Mouse (Mus musculus): ENCODE results near the gene Ikbke. TPM values are rescaled to one million over a fixed set of nuclear protein-coding genes. Genes with fewer than 3 reads are reported as not detected.

Ikbke gene
- total RNA-seq (2015; ENCODE audit: low replicate concordance) (6.3 and 6.5 TPM in 2 replicates), total RNA-seq (2017; ENCODE audit: low replicate concordance) (5.2 and 7.0 TPM in 2 replicates)

DNA sequence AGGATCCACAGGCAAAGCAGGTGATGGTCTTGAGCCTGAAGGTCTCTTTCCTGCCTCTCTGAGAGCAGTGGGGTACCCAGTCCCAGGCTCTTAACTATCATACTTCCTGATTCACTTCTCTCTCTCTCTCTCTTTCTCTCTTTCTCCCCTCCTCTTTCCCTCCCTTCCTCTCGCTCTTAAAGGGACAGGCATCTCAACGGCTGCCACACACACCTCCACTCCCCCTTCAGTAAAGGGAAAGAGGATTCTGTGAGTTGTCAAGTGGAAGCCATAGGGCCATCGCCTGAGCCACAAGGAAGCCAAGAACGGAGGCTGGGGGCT is at the start of gene Ikbke:
TSS of gene Ikbke (minus strand) at position 151 of the 321 bp plus-strand sequence.
- ATAC-seq (replicated peaks; ENCODE audit: low FRiP score, poor library complexity, severe bottlenecking) = no peak

- ATAC-seq (replicated peaks; ENCODE audit: low FRiP score, poor library complexity, severe bottlenecking) = peak; percentile 55; the same call in 1 of the 2 replicates
Measured at GRCm38 (mm10) chr1:131329093-131329492, 49.7 kb upstream of the Ikbke start.

DNA sequence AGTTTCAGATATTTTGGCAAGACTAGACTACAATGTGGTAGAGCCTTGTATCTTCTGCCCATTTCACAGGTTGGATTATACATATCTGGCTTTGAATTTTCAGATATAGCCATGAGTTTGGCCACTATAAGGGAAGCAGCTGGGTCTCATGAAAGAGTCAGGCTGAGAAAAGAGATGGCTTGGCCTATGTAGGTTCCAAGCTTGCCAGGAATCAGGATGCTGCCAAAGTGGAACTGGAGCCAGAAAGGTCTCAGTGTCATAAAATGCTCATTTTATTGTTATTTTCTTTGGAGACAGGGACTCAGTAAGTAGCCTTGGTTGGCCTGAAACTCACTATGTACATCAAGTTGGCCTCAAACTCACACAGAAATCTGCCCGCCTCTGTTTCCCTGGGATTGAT is 47.8 kb upstream of the Ikbke start:
- no peak for ATAC-seq (replicated peaks; ENCODE audit: low FRiP score, poor library complexity, severe bottlenecking)

DNA sequence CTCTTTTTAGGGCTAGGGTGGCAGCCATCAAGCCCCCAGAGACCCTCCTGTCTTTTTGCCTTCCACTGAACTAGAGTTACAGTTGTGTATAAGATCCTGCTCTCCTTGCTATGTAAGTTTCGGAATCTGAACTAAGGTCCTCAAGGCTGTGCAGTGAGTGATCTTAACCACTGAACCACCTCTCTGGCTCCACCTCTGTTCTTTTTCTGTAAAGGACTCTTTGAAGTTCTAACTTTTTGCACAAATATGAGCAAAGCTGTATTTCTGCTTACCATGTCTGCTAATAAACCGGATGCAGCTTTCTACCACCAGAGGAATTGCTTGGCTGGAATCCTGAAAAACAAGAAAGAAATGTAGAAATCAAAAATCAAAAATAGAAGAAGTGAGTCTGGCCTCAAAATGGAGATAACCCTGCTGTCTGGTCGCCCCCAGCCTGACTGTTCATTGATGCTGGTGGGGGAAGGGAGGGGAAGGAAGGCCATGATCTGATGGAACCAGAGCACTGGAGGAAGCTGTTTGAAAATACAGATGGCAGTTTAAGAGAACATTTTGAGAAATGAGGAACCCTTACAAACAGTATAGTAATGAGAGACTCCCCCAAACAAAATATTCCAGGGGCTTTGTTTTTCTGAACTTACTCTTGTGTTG is 45.5 kb upstream of the Ikbke start:
- ATAC-seq (replicated peaks; ENCODE audit: low FRiP score, poor library complexity, severe bottlenecking) = no peak

DNA sequence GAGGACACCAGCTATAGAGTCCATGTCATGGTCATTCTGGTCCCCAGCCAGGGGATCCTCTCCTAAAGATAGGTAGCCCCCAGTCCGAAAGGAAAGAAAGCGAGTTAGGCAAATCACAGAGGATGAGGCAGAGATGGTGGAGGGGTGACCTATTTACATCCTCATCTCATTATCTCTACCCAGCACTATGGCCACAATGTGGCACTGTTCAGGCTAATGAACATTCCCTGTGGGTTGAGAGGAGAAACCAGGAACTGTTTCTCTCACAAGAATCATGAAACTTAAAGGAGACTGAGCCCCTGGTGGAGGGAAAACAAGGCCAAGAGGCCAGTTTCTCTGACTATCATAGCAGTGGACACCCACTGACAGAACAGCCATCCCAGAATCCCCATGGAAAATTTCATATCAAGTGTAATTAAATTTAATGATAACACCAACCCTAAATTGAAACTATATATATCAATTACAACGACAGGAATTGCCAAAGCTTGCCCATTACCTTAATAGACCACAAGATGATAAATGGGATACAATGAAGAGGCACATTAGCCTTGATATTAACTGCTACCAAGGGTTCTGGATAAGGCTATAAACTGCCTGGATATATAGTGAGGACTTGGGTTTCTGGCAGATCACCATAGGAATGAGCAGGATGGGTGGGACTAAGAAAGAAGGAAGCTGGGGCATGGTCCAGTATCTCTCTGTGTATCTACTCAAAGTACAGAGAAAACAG is 40.4 kb upstream of the Ikbke start:
- ATAC-seq (replicated peaks; ENCODE audit: low FRiP score, poor library complexity, severe bottlenecking) = no peak

DNA sequence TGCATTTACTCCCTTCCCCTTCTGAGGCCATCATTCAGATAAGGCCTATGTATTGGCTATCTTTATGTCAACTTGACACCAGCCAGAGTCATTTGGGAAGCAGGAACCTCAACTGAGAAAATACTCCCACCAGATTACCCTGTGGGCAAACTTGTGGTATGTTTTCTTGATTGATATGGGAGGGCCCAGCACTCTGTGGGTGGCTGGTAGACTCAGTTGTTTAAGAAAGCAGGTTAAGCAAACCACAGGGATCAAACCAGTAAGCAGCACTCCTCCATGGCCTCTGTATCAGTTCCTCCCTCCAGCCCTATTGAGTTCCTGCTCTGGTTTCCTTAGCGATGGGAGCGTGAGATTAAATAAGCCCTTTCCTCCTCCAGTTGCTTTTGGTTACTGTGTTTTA is 39.0 kb upstream of the Ikbke start:
- ATAC-seq (replicated peaks; ENCODE audit: low FRiP score, poor library complexity, severe bottlenecking) = no peak

DNA sequence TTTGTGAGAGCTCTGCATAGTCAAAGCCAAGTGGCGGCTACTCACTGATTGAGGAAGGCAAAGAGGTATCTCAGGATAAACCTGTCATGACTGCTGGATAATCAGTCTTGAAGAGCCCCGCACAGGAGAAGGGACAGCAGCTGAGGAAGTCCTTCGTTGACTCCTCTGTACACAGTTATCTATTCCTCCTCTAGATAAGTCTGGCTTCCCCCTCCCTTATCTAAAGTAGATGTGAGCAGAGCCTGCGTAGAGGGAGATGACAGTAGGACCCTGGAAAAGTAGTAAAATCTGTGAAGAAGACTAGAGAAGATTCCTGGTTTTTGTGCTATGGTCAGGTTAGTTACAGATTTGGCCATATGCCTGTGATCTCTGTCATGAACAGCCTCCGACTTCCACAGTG is 38.2 kb upstream of the Ikbke start:
- no peak for ATAC-seq (replicated peaks; ENCODE audit: low FRiP score, poor library complexity, severe bottlenecking)

GRCm38 (mm10) chr1:131311284-131311683 is 31.9 kb upstream of the Ikbke start:
- ATAC-seq (replicated peaks; ENCODE audit: low FRiP score, poor library complexity, severe bottlenecking) = no peak

DNA sequence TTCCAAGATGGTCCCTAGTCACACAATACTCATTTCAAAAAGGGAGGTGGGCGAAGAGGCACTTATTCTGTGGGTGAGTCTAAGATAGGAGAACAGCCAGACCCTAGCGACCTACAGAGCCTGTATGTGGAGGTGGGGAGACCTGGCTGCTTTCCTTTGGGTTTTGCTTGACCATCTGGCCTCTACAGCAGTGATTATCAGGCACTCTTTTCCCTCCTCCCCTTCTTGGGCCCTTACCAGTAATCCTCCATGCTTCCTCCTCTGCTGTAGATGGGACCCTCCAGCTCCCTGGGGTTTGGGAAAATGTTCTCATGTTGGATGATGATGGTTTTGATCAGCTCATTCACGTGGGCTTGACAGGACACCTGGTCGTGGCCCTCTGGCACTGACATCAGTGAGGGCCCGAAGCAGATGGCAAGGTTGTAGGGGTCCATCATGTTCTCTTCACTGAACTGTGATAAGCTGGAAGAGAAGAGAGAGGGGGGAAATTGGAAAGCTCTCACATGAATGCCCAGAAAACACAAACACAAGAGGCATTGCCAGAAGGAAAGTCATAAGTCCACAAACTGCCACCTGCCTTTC is 30.9 kb upstream of the Ikbke start:
- ATAC-seq (replicated peaks; ENCODE audit: low FRiP score, poor library complexity, severe bottlenecking) = no peak

GRCm38 (mm10) chr1:131300750-131301149 is 21.3 kb upstream of the Ikbke start:
- ATAC-seq (replicated peaks; ENCODE audit: low FRiP score, poor library complexity, severe bottlenecking) = no peak

DNA sequence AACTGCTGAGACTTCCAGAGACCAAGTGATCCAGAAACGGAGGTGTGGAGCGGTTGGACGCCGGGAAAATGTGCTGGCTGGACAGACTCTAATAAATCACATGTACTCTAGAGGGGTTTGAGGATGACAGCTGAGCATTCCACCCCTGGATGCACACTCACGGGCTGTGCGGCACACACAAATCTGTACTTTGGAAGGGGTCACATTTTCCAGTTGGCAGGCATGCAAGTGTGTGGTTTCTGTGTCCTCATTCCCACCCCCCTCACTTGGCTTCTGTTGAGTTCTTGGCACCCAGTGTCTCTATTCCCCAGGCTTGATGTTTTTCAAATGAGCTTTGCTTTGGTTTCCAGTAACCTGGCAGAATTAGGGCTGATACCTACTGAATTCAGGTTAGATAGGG is 20.4 kb upstream of the Ikbke start:
- ATAC-seq (replicated peaks; ENCODE audit: low FRiP score, poor library complexity, severe bottlenecking) = no peak

DNA sequence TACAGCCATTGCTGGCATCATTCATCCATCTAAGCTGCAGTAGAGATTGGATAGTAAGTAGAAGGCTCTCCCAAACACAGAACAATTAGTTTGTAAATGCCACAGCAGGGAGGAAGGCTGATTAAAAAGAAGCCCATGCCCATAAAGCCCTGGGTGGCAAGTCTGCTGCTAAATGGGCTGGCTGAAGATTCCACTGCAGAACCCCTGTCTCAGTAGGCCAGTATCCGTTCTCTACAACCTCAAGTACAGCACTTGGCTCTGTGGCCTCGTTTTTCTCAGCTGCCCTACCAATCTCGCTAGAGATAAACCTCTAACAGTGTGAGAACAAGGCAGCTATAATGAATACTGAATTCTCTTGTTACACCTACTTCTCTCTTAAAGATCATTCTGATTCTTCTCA is 19.8 kb upstream of the Ikbke start:
- ATAC-seq (replicated peaks; ENCODE audit: low FRiP score, poor library complexity, severe bottlenecking) = no peak

DNA sequence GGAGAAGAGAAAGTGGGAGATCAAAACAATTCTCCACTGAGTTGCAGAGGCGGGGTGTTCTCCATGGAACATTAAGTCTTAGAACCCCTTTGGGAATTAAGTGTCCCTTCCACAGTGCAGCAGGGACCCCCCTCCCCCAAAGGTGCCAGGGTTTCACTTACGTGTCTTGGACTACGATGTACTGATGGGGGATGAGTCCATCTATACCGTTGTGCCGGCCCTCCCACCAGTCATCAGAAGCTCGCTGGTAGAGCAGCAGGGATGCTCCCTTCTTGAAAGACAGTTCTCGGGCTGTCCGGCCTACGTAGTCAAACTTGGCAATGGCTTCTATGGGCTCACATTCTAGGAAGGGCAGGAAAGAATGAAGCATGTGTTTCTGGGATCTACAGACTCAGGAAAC is 18.8 kb upstream of the Ikbke start:
- no peak for ATAC-seq (replicated peaks; ENCODE audit: low FRiP score, poor library complexity, severe bottlenecking)

- ATAC-seq (replicated peaks; ENCODE audit: low FRiP score, poor library complexity, severe bottlenecking) = no peak
Measured at GRCm38 (mm10) chr1:131296726-131297125, 17.3 kb upstream of the Ikbke start.

DNA sequence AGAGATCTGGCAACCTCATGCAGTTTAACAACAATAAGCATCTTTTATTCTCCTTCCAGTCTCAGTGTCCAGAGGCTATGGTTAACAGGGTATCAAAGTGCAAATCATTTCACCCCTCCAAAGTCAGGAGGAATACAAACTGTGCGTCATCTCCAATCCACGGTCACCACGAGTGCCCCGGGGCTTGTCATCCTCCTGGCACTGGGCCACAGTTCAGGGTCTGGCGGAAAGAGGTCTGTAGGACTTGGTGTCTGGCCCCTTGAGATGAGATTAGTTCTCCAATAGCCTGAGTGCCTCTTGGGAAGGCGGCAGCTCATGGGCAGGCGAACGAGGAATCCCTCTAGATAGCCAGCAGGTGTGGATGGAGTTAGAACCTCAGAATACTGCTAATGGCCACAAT is 15.8 kb upstream of the Ikbke start:
- no peak for ATAC-seq (replicated peaks; ENCODE audit: low FRiP score, poor library complexity, severe bottlenecking)

DNA sequence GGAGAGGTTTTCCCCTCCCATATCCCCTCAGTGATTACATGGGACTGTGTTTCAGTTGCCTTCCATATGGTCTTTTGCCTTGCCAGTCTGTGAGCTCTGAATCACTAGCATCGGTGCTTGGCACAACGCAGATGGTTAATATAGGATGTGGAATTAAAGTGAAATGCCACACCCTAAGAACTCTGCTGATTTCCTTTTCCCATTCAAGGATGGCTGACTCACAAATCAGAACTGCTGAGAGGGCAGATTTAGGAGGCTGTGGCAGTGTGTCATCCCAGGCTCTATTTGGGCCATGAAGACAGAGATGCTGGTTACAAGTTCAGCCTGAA is 14.5 kb upstream of the Ikbke start:
- no peak for ATAC-seq (replicated peaks; ENCODE audit: low FRiP score, poor library complexity, severe bottlenecking)

DNA sequence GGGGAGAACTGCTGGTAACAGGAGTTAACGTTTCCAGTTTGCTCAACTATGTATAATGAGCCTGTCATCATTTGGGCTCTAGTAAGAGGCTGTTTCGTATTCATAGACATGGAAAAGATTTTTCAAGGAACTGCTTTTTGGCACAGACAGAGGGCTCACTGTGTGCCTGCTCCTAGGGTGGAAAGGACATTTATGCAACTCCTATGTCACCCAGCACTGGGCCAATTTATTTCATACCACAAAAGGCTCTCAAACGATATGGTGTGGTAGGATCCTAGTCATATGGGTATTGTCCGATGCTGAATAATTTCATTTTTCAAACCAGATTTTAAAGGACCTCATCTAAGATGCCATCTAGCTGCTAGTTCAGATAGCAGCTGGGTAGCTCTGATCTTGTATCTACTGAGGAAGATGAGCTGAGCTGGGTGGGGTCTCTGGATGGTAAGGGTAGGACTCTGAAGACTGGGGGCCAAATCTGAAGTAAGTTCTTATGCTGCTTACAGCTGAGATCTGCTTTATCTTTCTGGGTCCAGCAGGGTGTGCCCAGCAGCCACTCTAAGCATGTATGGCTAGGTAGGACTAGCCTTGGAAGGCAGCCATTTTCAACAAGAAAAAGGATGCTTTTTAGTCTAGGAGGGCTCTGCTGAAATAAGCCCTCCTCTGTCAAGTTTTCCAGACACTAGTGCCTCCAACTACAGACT is 14.0 kb upstream of the Ikbke start:
- no peak for ATAC-seq (replicated peaks; ENCODE audit: low FRiP score, poor library complexity, severe bottlenecking)

DNA sequence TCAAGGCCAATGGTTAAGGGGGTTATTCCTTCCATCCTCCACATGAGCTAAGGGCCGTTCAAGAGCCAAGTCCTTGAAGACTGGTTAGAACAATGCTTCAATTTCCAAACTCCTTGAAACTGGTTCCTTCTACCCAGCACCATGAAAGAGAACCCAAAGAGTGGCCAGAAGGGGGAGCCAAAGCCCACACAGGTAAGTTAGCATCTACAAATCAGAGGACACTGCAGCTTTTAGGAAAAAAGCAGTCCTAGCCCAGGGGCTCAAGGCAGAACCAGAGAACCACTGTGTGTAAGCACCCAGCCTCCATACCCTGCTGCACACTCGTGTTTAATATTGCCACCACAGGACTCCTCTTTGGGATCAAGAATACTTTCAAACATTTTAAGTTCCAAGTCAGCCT is 11.2 kb upstream of the Ikbke start:
- ATAC-seq (replicated peaks; ENCODE audit: low FRiP score, poor library complexity, severe bottlenecking) = 0 out of 2 replicates have a peak, but pooled peaks have one; percentile 56

- ATAC-seq (replicated peaks; ENCODE audit: low FRiP score, poor library complexity, severe bottlenecking) = no peak
Measured at GRCm38 (mm10) chr1:131288938-131289337, 9.5 kb upstream of the Ikbke start.

GRCm38 (mm10) chr1:131287267-131287666 is 7.9 kb upstream of the Ikbke start:
- ATAC-seq (replicated peaks; ENCODE audit: low FRiP score, poor library complexity, severe bottlenecking) = no peak

DNA sequence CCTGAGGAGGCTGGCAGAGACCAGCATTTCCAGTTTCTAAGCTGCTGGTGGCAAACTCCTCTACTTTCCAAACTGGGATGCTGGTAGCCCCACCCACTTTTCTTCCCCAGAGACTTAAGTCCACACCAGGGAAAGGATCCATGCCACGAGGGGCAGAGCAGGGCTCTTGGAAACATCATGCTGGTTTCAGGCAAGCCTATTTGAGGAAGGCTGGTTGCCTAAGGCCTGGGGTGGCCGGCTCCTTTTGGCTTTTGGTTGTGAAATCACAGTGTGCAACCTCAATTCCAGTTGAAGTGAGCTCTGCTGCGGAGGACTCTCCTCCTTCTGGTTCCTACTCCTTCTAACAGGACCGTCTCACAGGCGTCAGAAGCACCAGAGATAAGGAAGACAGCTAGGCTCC is 7.4 kb upstream of the Ikbke start:
- ATAC-seq (replicated peaks; ENCODE audit: low FRiP score, poor library complexity, severe bottlenecking) = no peak
